Mouse (Mus musculus) ES-Bruce4 (cell line): ENCODE data around the gene Gpsm1.

Experiments
- CTCF ChIP-seq: IDR thresholded peaks from one replicate; pipeline ENCODE4 v1.8.1; 2011; ENCODE audit warnings: low read depth, low read length
- EP300 ChIP-seq: IDR thresholded peaks from 2 replicates; pipeline ENCODE4 v1.6.1; 2011; ENCODE audit warnings: low read depth, low read length; ENCODE audit not compliant: insufficient read depth

GRCm38 (mm10) chr2:26367911-26368310 is 52.6 kb downstream of the Gpsm1 start:
- TF ChIP-seq CTCF (no peak), EP300 (no peak)
